Mouse (Mus musculus): ENCODE data around the gene Olfr1279. TPM values are rescaled to one million over a fixed set of nuclear protein-coding genes. Genes with fewer than 3 reads are reported as not detected.

The Olfr1279 gene
- not detected for polyA plus RNA-seq (2017; shearing (Covaris generic))

GRCm38 (mm10) chr2:111300374-111300773, at the start of gene Olfr1279:
Olfr1279 (plus strand) TSS chr2:111300635.

DNA sequence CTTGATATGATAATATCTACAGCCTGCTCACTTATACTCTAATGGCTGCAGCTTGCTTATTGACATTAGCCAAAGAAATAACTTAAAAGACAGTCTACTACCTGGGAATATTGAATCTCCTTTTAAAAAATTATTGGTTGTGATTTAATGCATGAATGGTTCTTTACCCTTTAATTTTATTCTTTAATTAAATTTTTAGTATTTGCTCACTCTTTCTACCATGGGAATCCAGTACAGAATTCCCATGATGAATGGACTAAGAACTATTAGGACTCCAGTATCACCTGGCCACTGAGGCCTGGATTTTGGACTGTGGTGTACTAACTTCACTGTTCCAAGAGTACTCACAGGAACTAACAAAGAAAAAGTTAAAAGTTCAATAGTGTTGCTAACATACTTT, 46.2 kb upstream of the Olfr1279 start, which contains the start of gene Olfr1276:
Olfr1276 (plus strand) TSS at position 301 of the 400 bp plus-strand sequence.

DNA sequence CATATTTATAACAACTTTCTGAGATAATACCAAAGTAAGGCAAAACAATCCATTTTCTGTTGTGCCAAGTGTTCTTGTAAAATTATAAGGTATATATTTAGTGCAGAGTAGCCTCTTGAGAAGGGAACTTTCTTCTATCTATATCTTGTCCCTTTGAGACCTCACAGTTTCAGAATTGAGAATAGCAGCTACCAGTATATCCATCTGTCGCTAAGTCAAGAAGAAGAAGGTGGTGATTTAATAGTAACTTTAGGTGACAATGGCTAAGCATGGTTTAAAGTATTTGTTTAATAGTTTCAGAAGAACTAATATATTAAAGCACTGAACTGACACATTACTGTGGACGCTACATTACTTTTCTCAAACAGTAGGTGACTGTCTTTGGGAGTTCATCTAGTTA, 26.4 kb upstream of the Olfr1279 start, which contains the start of gene Olfr1277:
Olfr1277 (minus strand) TSS at position 101 of the 400 bp plus-strand sequence.

GRCm38 (mm10) chr2:111289836-111290235, 10.6 kb upstream of the Olfr1279 start, which contains the start of gene Olfr1278:
Olfr1278 (plus strand) TSS chr2:111290136.

GRCm38 (mm10) chr2:111313717-111314116, 13.3 kb downstream of the Olfr1279 start, which contains the start of gene Olfr1280:
Olfr1280 (plus strand) TSS chr2:111314017.

DNA sequence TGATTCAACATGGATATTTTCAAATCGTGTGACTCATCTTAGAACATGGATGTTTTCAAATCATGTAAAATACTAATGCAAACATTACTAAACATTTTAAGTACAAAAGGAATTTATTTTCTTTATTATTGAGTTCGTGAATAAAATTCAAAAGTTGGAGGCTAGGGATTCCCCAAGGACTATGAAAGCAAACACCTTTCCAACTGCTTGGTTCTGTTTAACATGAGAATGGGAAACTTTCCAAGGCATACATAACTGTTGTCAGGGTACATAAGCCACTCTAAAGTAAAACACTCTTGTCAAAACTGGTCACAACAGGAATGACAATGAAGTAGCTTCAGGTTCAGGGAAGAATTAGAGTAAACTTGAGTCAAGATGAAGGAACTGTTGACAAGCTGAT, 25.8 kb downstream of the Olfr1279 start, which contains the start of gene Olfr1281:
Olfr1281 (plus strand) TSS at position 301 of the 400 bp plus-strand sequence.

DNA sequence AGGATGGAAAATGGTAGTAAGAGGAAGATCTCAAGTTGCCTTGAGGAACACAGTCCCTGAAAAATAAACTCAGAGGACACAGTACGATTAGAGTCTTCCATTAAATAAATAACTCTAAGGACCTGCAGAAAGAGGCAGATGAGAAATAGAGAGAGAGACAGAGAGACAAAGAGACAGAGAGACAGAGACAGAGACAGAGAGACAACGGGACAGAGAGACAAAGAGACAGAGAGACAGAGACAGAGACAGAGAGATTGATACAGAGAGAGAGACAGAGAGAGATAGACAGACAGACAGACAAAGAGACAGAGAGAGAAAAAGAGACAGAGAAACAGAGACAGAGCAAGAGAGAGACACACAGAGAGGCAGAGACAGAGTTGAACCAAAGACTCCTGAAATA, 35.5 kb downstream of the Olfr1279 start, which contains the start of gene Olfr1282:
Olfr1282 (minus strand) TSS at position 101 of the 400 bp plus-strand sequence.

Other genes starting within 250 kb of the Olfr1279 start
- gene Gm13941, start 194.7 kb upstream of the Olfr1279 start, polyA plus RNA-seq (2017; shearing (Covaris generic)), result not detected
- gene Gm15130, start 147.7 kb upstream of the Olfr1279 start, polyA plus RNA-seq (2017; shearing (Covaris generic)), result not detected
- not detected for gene 4930430A15Rik, start 71.0 kb upstream of the Olfr1279 start, polyA plus RNA-seq (2017; shearing (Covaris generic))
- not detected for gene Olfr1275, start 65.3 kb upstream of the Olfr1279 start, polyA plus RNA-seq (2017; shearing (Covaris generic))
- gene Olfr1276, start 46.1 kb upstream of the Olfr1279 start, polyA plus RNA-seq (2017; shearing (Covaris generic)), result not detected
- not detected for gene Olfr1277, start 26.5 kb upstream of the Olfr1279 start, polyA plus RNA-seq (2017; shearing (Covaris generic))
- gene Olfr1278, start 10.5 kb upstream of the Olfr1279 start, polyA plus RNA-seq (2017; shearing (Covaris generic)), result not detected
- gene Olfr1280, start 13.4 kb downstream of the Olfr1279 start, polyA plus RNA-seq (2017; shearing (Covaris generic)), result not detected
- not detected for gene Olfr1281, start 25.9 kb downstream of the Olfr1279 start, polyA plus RNA-seq (2017; shearing (Covaris generic))
- not detected for gene Olfr1282, start 35.4 kb downstream of the Olfr1279 start, polyA plus RNA-seq (2017; shearing (Covaris generic))
- gene Olfr1283, start 66.2 kb downstream of the Olfr1279 start, polyA plus RNA-seq (2017; shearing (Covaris generic)), result not detected
- gene Olfr1284, start 74.9 kb downstream of the Olfr1279 start, polyA plus RNA-seq (2017; shearing (Covaris generic)), result not detected
- gene Olfr1286, start 122.5 kb downstream of the Olfr1279 start, polyA plus RNA-seq (2017; shearing (Covaris generic)), result not detected
- not detected for gene Olfr1287, start 148.5 kb downstream of the Olfr1279 start, polyA plus RNA-seq (2017; shearing (Covaris generic))
- gene Olfr1288, start 173.5 kb downstream of the Olfr1279 start, polyA plus RNA-seq (2017; shearing (Covaris generic)), result not detected
- gene Olfr1289, start 180.2 kb downstream of the Olfr1279 start, polyA plus RNA-seq (2017; shearing (Covaris generic)), result not detected
- gene Olfr1290, start 193.2 kb downstream of the Olfr1279 start, polyA plus RNA-seq (2017; shearing (Covaris generic)), result not detected
- 0.10 TPM for gene Olfr1291-ps1, start 196.5 kb downstream of the Olfr1279 start, polyA plus RNA-seq (2017; shearing (Covaris generic))
- gene Olfr1293-ps, start 224.6 kb downstream of the Olfr1279 start, polyA plus RNA-seq (2017; shearing (Covaris generic)), result not detected
- gene Olfr1294, start 239.7 kb downstream of the Olfr1279 start, polyA plus RNA-seq (2017; shearing (Covaris generic)), result not detected